ENCODE assay signal across 20 mouse cellular contexts in genomic region chr5:61240498-61240897, GRCm38 (mm10).
DNase-seq lines count a peak whose midpoint lies in the region; ATAC-seq and TF ChIP-seq lines count a peak whose summit lies in the region.
"Had no signal": no experiment of that assay in that cellular context is flagged by ENCODE, and none has a peak within 500 bp of the region (broad histone marks: within the 10 kb centered on the region; RNA-seq: fewer than 3 reads in every experiment).

No protein-coding gene starts in this region.

- TF ChIP-seq POLR2A in MEL (IDR thresholded peaks at IDR 0.05; ENCODE audit: control insufficient read depth in 1 of 2, insufficient read depth in 1 of 2, low read depth in 1 of 2, low read length in 2 of 2, poor library complexity in 1 of 2), result no peak

- DNase-seq in forebrain, embryonic 10.5 days (ENCODE audit: extremely low spot score, low spot score), result no peak
- DNase-seq in MEL (ENCODE audit: low read depth, low spot score), result peak; percentile 82
- peak; percentile 35 for DNase-seq in brain, adult 2 months (ENCODE audit: low read depth, low spot score)
- no peak for DNase-seq in cerebellum, adult 9-10 months
- no peak for DNase-seq in left cerebral cortex, postnatal 10 days (ENCODE audit: extremely low spot score in 1 of 2, low spot score in 2 of 2)
- DNase-seq: adrenal gland, adult 2 months; adrenal gland, postnatal 14 days; cerebellum, adult 11-12 months; cerebellum, adult 8-10 months; cerebellum, postnatal 14 days; gastrocnemius, postnatal 10 days; heart, adult 11 months; kidney, adult 18-20 months; kidney, adult 9 months had no signal

- WGBS in forebrain, embryonic 13.5 days, result 73% methylated on average over 2 of the region's 2 CpGs
- WGBS in forebrain, embryonic 10.5 days, result 85% methylated on average over 2 of the region's 2 CpGs

- H3K4me2 ChIP-seq in forebrain, embryonic 13.5 days, result no peak overlapping the region
- H3K4me2 ChIP-seq: heart, embryonic 11.5 days; hindbrain, embryonic 13.5 days had no signal

- TF ChIP-seq CTCF in MEL (IDR thresholded peaks at IDR 0.05 in 2 of 3, conservative IDR thresholded peaks at IDR 0.05 in 1 of 3; ENCODE audit: control insufficient read depth in 1 of 3, insufficient read depth in 1 of 3, low read depth in 2 of 3, low read length in 3 of 3, poor library complexity in 1 of 3, severe bottlenecking in 1 of 3), result no peak

- no peaks in the 10 kb centered on the region for H3K9me3 ChIP-seq in forebrain, embryonic 13.5 days (replicated peaks)
- H3K9me3 ChIP-seq in forebrain, embryonic 10.5 days, result no peaks in the 10 kb centered on the region
- H3K9me3 ChIP-seq in MEL (replicated peaks; ENCODE audit: insufficient read depth, low read length), result no peaks in the 10 kb centered on the region
- H3K9me3 ChIP-seq: hindbrain, embryonic 13.5 days had no signal

- H3K27ac ChIP-seq in forebrain, embryonic 13.5 days, result no peak overlapping the region
- no peak overlapping the region for H3K27ac ChIP-seq in forebrain, embryonic 10.5 days
- peak overlapping the region; percentile 52; the same call in 1 of the 2 replicates for H3K27ac ChIP-seq in MEL (ENCODE audit: control insufficient read depth, low read depth, low read length)
- H3K27ac ChIP-seq: hindbrain, embryonic 13.5 days; hindbrain, postnatal 0 days had no signal

- TF ChIP-seq EP300 in MEL (IDR thresholded peaks at IDR 0.05; ENCODE audit: low read depth in 1 of 2, low read length in 2 of 2), result peak; percentile 81 to 88

- TF ChIP-seq RAD21 in MEL (IDR thresholded peaks at IDR 0.05; ENCODE audit: low read depth, low read length), result no peak

- no peaks in the 10 kb centered on the region for H3K36me3 ChIP-seq in forebrain, embryonic 13.5 days (ENCODE audit: poor library complexity, severe bottlenecking)
- no peaks in the 10 kb centered on the region for H3K36me3 ChIP-seq in forebrain, embryonic 10.5 days (replicated peaks)
- H3K36me3 ChIP-seq in MEL (ENCODE audit: control insufficient read depth in 1 of 2, insufficient read depth in 2 of 2, low read length in 2 of 2), result peaks cover 0 to 4% of the 10 kb centered on the region in 2 experiments; a peak in 2 of 4 replicates
- H3K36me3 ChIP-seq: hindbrain, embryonic 13.5 days had no signal

- H3K4me3 ChIP-seq in forebrain, embryonic 13.5 days, result no peak overlapping the region
- H3K4me3 ChIP-seq in forebrain, embryonic 10.5 days, result no peak overlapping the region
- H3K4me3 ChIP-seq in MEL (ENCODE audit: control insufficient read depth in 1 of 2, insufficient read depth in 1 of 2, low read depth in 2 of 2, low read length in 2 of 2), result no peak overlapping the region
- H3K4me3 ChIP-seq: hindbrain, embryonic 13.5 days had no signal

- H3K79me2 ChIP-seq in MEL (ENCODE audit: control insufficient read depth, insufficient read depth, low read length, poor library complexity), result no peaks in the 10 kb centered on the region

- ATAC-seq in forebrain, embryonic 13.5 days, result peak; percentile 59; the same call in 1 of the 2 replicates
- ATAC-seq: hindbrain, postnatal 0 days; inflammation-experienced regulatory T-cells, adult 6 months; intestine, embryonic 16.5 days had no signal

- intact Hi-C loops in left cerebral cortex, postnatal 10 days (cut with DNase I), result no loop called here

- H3K4me1 ChIP-seq in forebrain, embryonic 13.5 days, result no peaks in the 10 kb centered on the region
- no peaks in the 10 kb centered on the region for H3K4me1 ChIP-seq in forebrain, embryonic 10.5 days
- no peaks in the 10 kb centered on the region; a peak in 1 of 4 replicates for H3K4me1 ChIP-seq in MEL (ENCODE audit: control insufficient read depth in 1 of 2, insufficient read depth in 2 of 2, low read length in 2 of 2)
- H3K4me1 ChIP-seq: hindbrain, embryonic 13.5 days had no signal

- no peak overlapping the region for H3K9ac ChIP-seq in forebrain, embryonic 13.5 days
- H3K9ac ChIP-seq in MEL (ENCODE audit: control insufficient read depth, low read depth, low read length, poor library complexity, severe bottlenecking), result no peak overlapping the region
- H3K9ac ChIP-seq: hindbrain, embryonic 13.5 days had no signal

- H3K27me3 ChIP-seq in forebrain, embryonic 13.5 days, result no peaks in the 10 kb centered on the region
- no peaks in the 10 kb centered on the region for H3K27me3 ChIP-seq in forebrain, embryonic 10.5 days (ENCODE audit: poor library complexity, severe bottlenecking)
- H3K27me3 ChIP-seq in MEL (ENCODE audit: control insufficient read depth in 1 of 2, insufficient read depth in 2 of 2, low read length in 2 of 2), result no peaks in the 10 kb centered on the region
- H3K27me3 ChIP-seq: hindbrain, embryonic 13.5 days had no signal

TF ChIP-seq in MEL, 35 proteins besides CTCF, POLR2A, EP300 and RAD21:
- TF ChIP-seq ZMIZ1 (IDR thresholded peaks at IDR 0.05; ENCODE audit: low read depth, low read length), result no peak
- TF ChIP-seq BHLHE40 (IDR thresholded peaks at IDR 0.05; ENCODE audit: borderline replicate concordance, low read depth, low read length), result peak; percentile 77
- TF ChIP-seq NELFE (IDR thresholded peaks at IDR 0.05; ENCODE audit: low read depth, low read length), result no peak
- TF ChIP-seq GATA1 (IDR thresholded peaks at IDR 0.05; ENCODE audit: low read depth, low read length), result peak; percentile 82
- TF ChIP-seq USF1 (IDR thresholded peaks at IDR 0.05; ENCODE audit: low read depth, low read length), result peak; percentile 44; the same call in 1 of the 2 replicates
- TF ChIP-seq TAL1 (IDR thresholded peaks at IDR 0.05; ENCODE audit: low read length), result peak; percentile 22; the same call in 1 of the 2 replicates
- TF ChIP-seq E2F4 (IDR thresholded peaks at IDR 0.05; ENCODE audit: borderline replicate concordance, low read depth, low read length), result no peak
- TF ChIP-seq GABPA (IDR thresholded peaks at IDR 0.05; ENCODE audit: low read depth, low read length), result no peak
- no peak for TF ChIP-seq JUND (IDR thresholded peaks at IDR 0.05; ENCODE audit: low read depth, low read length)
- no peak for TF ChIP-seq MXI1 (IDR thresholded peaks at IDR 0.05; ENCODE audit: low read depth, low read length)
- TF ChIP-seq TCF12 (IDR thresholded peaks at IDR 0.05; ENCODE audit: low read depth, low read length), result peak; percentile 82
- TF ChIP-seq TBP (IDR thresholded peaks at IDR 0.05; ENCODE audit: low read depth, low read length), result no peak
- no peak for TF ChIP-seq MEF2A (IDR thresholded peaks at IDR 0.05; ENCODE audit: extremely low read depth, insufficient replicate concordance, low read depth, low read length, poor library complexity, severe bottlenecking)
- no peak for TF ChIP-seq SIN3A (IDR thresholded peaks at IDR 0.05; ENCODE audit: low read length)
- TF ChIP-seq RCOR1 (IDR thresholded peaks at IDR 0.05; ENCODE audit: low read depth, low read length), result peak; percentile 7; the same call in 1 of the 2 replicates
- no peak for TF ChIP-seq UBTF (IDR thresholded peaks at IDR 0.05; ENCODE audit: borderline replicate concordance, insufficient read depth, low read depth, low read length)
- TF ChIP-seq HCFC1 (IDR thresholded peaks at IDR 0.05; ENCODE audit: low read depth, low read length), result no peak
- no peak for TF ChIP-seq ELF1 (IDR thresholded peaks at IDR 0.05; ENCODE audit: low read depth, low read length)
- no peak for TF ChIP-seq CHD2 (IDR thresholded peaks at IDR 0.05; ENCODE audit: low read length)
- TF ChIP-seq MYB (IDR thresholded peaks at IDR 0.05; ENCODE audit: low read depth, low read length), result no peak
- TF ChIP-seq CHD1 (IDR thresholded peaks at IDR 0.05; ENCODE audit: low read depth, low read length), result no peak
- no peak for TF ChIP-seq NRF1 (IDR thresholded peaks at IDR 0.05; ENCODE audit: insufficient read depth, low read depth, low read length, poor library complexity, severe bottlenecking)
- no peak for TF ChIP-seq POLR2AphosphoS2 (IDR thresholded peaks at IDR 0.05; ENCODE audit: low read length)
- no peak for TF ChIP-seq ZKSCAN1 (IDR thresholded peaks at IDR 0.05; ENCODE audit: low read depth, low read length)
- TF ChIP-seq USF2 (IDR thresholded peaks at IDR 0.05; ENCODE audit: borderline replicate concordance in 1 of 2, insufficient read depth in 1 of 2, low read depth in 1 of 2, low read length in 2 of 2), result no peak
- no peak for TF ChIP-seq ZC3H11A (IDR thresholded peaks at IDR 0.05; ENCODE audit: low read depth, low read length)
- TF ChIP-seq MAZ (IDR thresholded peaks at IDR 0.05; ENCODE audit: low read depth, low read length), result no peak
- peak; percentile 89 for TF ChIP-seq ETS1 (IDR thresholded peaks at IDR 0.05; ENCODE audit: low read depth, low read length)
- TF ChIP-seq POLR2AphosphoS5 (IDR thresholded peaks at IDR 0.05; ENCODE audit: borderline replicate concordance, low read depth, low read length), result no peak
- no peak for TF ChIP-seq MAFK (IDR thresholded peaks at IDR 0.05; ENCODE audit: borderline replicate concordance, low read depth, low read length)
- no peak for TF ChIP-seq MAX (IDR thresholded peaks at IDR 0.05; ENCODE audit: low read length)
- no peak for TF ChIP-seq ZNF384 (IDR thresholded peaks at IDR 0.05; ENCODE audit: low read depth, low read length)
- TF ChIP-seq SMC3 (IDR thresholded peaks at IDR 0.05; ENCODE audit: low read depth, low read length), result no peak
- TF ChIP-seq KAT2A (conservative IDR thresholded peaks at IDR 0.05; ENCODE audit: low read depth, low read length), result no peak
- TF ChIP-seq MYC (IDR thresholded peaks at IDR 0.05; ENCODE audit: low read depth, low read length), result peak; percentile 77

Comparison
In these comparisons a context has a peak if more than half of its experiments do, and no peak if none do; other contexts are left out.
1. DNase-seq: peak in MEL (single experiment) and brain, adult 2 months (single experiment); none in forebrain, embryonic 10.5 days (single experiment), cerebellum, adult 9-10 months (single experiment) and left cerebral cortex, postnatal 10 days (0 of 2).